Mouse (Mus musculus) MEL (cell line): ENCODE results near the gene Atg2a. TPM values are rescaled to one million over a fixed set of nuclear protein-coding genes. Genes with fewer than 3 reads are reported as not detected.

Experiments
- DNase-seq: peaks from one replicate; pipeline ENCODE4 v3.0.0; 2011; ENCODE audit warnings: low read depth, low spot score
- H3K27ac ChIP-seq: 2 replicates; pipeline ENCODE4 v1.5.1; 2012; ENCODE audit warnings: low read depth, mild to moderate bottlenecking, control low read depth, low read length, moderate library complexity; ENCODE audit not compliant: control insufficient read depth
- H3K27me3 ChIP-seq, 2 experiments: fragments of 150-350 bp in 1 of 2; sonication (generic) in 1 of 2; 2 replicates each; pipeline ENCODE4 v1.6.1; 2012; ENCODE audit warnings: low read length in 2 of 2, mild to moderate bottlenecking in 2 of 2, improper control_type of control experiment in 1 of 2, moderate library complexity in 1 of 2; ENCODE audit not compliant: insufficient read depth in 2 of 2, control insufficient read depth in 1 of 2
- H3K36me3 ChIP-seq, 2 experiments: 2 replicates each; pipeline ENCODE4 v1.6.1; 2012 to 2014; ENCODE audit warnings: low read length in 2 of 2, improper control_type of control experiment in 1 of 2, inconsistent platforms in 1 of 2, mild to moderate bottlenecking in 1 of 2; ENCODE audit not compliant: insufficient read depth in 2 of 2, control insufficient read depth in 1 of 2
- H3K4me1 ChIP-seq, 2 experiments: fragments of 150-350 bp in 1 of 2; sonication (generic) in 1 of 2; 2 replicates each; pipeline ENCODE4 v1.6.1; 2012; ENCODE audit warnings: low read length in 2 of 2, improper control_type of control experiment in 1 of 2, mild to moderate bottlenecking in 1 of 2; ENCODE audit not compliant: insufficient read depth in 2 of 2, control insufficient read depth in 1 of 2
- H3K4me3 ChIP-seq, 2 experiments: fragments of 150-350 bp in 1 of 2; sonication (generic) in 1 of 2; 2 replicates each; pipeline ENCODE4 v1.5.1; 2012; ENCODE audit warnings: low read depth in 2 of 2, low read length in 2 of 2, mild to moderate bottlenecking in 2 of 2, moderate library complexity in 2 of 2, control low read depth in 1 of 2, improper control_type of control experiment in 1 of 2; ENCODE audit not compliant: control insufficient read depth in 1 of 2, insufficient read depth in 1 of 2
- H3K79me2 ChIP-seq: 2 replicates; pipeline ENCODE4 v1.6.1; 2012; ENCODE audit warnings: mild to moderate bottlenecking, low read length, moderate library complexity; ENCODE audit not compliant: control insufficient read depth, poor library complexity, insufficient read depth
- H3K9ac ChIP-seq: 2 replicates; pipeline ENCODE4 v1.6.1; 2012; ENCODE audit warnings: low read depth, mild to moderate bottlenecking, control low read depth, low read length, moderate library complexity; ENCODE audit not compliant: control insufficient read depth, poor library complexity, severe bottlenecking
- H3K9me3 ChIP-seq: fragments of 150-350 bp; sonication (generic); replicated peaks from 2 replicates; pipeline ENCODE4 v1.6.1; 2012; ENCODE audit warnings: mild to moderate bottlenecking, low read length, improper control_type of control experiment, moderate library complexity; ENCODE audit not compliant: insufficient read depth
- BHLHE40 ChIP-seq: IDR thresholded peaks from 2 replicates; pipeline ENCODE4 v1.6.1; 2012; ENCODE audit warnings: low read depth, mild to moderate bottlenecking, inconsistent platforms, low read length, improper control_type of control experiment, borderline replicate concordance
- CHD2 ChIP-seq: IDR thresholded peaks from 2 replicates; pipeline ENCODE4 v1.6.1; 2011; ENCODE audit warnings: low read length, improper control_type of control experiment
- ELF1 ChIP-seq: IDR thresholded peaks from 2 replicates; pipeline ENCODE4 v1.6.1; 2014; ENCODE audit warnings: low read depth, mild to moderate bottlenecking, inconsistent platforms, low read length, improper control_type of control experiment, moderate library complexity
- EP300 ChIP-seq, 2 experiments: IDR thresholded peaks; 2 replicates each; pipeline ENCODE4 v1.6.1; 2011; ENCODE audit warnings: improper control_type of control experiment in 2 of 2, low read length in 2 of 2, low read depth in 1 of 2, mild to moderate bottlenecking in 1 of 2
- ETS1 ChIP-seq: IDR thresholded peaks from 2 replicates; pipeline ENCODE4 v1.6.1; 2012; ENCODE audit warnings: low read depth, mild to moderate bottlenecking, inconsistent platforms, low read length, improper control_type of control experiment, moderate library complexity
- GATA1 ChIP-seq: IDR thresholded peaks from 2 replicates; pipeline ENCODE4 v1.6.1; 2011; ENCODE audit warnings: low read depth, low read length, improper control_type of control experiment
- HCFC1 ChIP-seq: IDR thresholded peaks from 2 replicates; pipeline ENCODE4 v1.6.1; 2012; ENCODE audit warnings: low read depth, mild to moderate bottlenecking, inconsistent platforms, low read length, improper control_type of control experiment, moderate library complexity
- KAT2A ChIP-seq: conservative IDR thresholded peaks from 2 replicates; pipeline ENCODE4 v1.6.1; 2012; ENCODE audit warnings: low read depth, low read length, improper control_type of control experiment, inconsistent platforms
- MAX ChIP-seq: IDR thresholded peaks from 2 replicates; pipeline ENCODE4 v1.6.1; 2011; ENCODE audit warnings: low read length, improper control_type of control experiment
- MAZ ChIP-seq: IDR thresholded peaks from 2 replicates; pipeline ENCODE4 v1.6.1; 2012; ENCODE audit warnings: low read depth, mild to moderate bottlenecking, inconsistent platforms, low read length, improper control_type of control experiment
- MEF2A ChIP-seq: IDR thresholded peaks from 2 replicates; pipeline ENCODE4 v1.6.1; 2014; ENCODE audit warnings: low read depth, mild to moderate bottlenecking, inconsistent platforms, low read length, improper control_type of control experiment; ENCODE audit not compliant: poor library complexity, insufficient replicate concordance, severe bottlenecking; ENCODE audit errors: extremely low read depth
- MXI1 ChIP-seq: IDR thresholded peaks from 2 replicates; pipeline ENCODE4 v1.6.1; 2011; ENCODE audit warnings: mild to moderate bottlenecking, low read depth, low read length, improper control_type of control experiment
- MYB ChIP-seq: IDR thresholded peaks from 2 replicates; pipeline ENCODE4 v1.6.1; 2011; ENCODE audit warnings: mild to moderate bottlenecking, low read depth, low read length, improper control_type of control experiment
- MYC ChIP-seq: IDR thresholded peaks from 2 replicates; pipeline ENCODE4 v1.6.1; 2011; ENCODE audit warnings: low read depth, mild to moderate bottlenecking, low read length, improper control_type of control experiment, moderate library complexity
- NRF1 ChIP-seq: IDR thresholded peaks from 2 replicates; pipeline ENCODE4 v1.6.1; 2014; ENCODE audit warnings: low read depth, mild to moderate bottlenecking, inconsistent platforms, low read length, improper control_type of control experiment, moderate library complexity; ENCODE audit not compliant: poor library complexity, insufficient read depth, severe bottlenecking
- POLR2A ChIP-seq, 2 experiments: IDR thresholded peaks; 2 replicates each; pipeline ENCODE4 v1.6.1; 2011 to 2012; ENCODE audit warnings: low read length in 2 of 2, mild to moderate bottlenecking in 2 of 2, control low read depth in 1 of 2, improper control_type of control experiment in 1 of 2, low read depth in 1 of 2, moderate library complexity in 1 of 2; ENCODE audit not compliant: control insufficient read depth in 1 of 2, insufficient read depth in 1 of 2, poor library complexity in 1 of 2
- POLR2AphosphoS5 ChIP-seq: IDR thresholded peaks from 2 replicates; pipeline ENCODE4 v1.6.1; 2012; ENCODE audit warnings: low read depth, borderline replicate concordance, mild to moderate bottlenecking, inconsistent platforms, low read length, moderate library complexity, mixed read lengths
- RCOR1 ChIP-seq: IDR thresholded peaks from 2 replicates; pipeline ENCODE4 v1.6.1; 2012; ENCODE audit warnings: low read depth, mild to moderate bottlenecking, inconsistent platforms, low read length, improper control_type of control experiment
- SIN3A ChIP-seq: IDR thresholded peaks from 2 replicates; pipeline ENCODE4 v1.6.1; 2012; ENCODE audit warnings: low read length, improper control_type of control experiment, inconsistent platforms
- TAL1 ChIP-seq: IDR thresholded peaks from 2 replicates; pipeline ENCODE4 v1.6.1; 2012; ENCODE audit warnings: mild to moderate bottlenecking, inconsistent platforms, low read length, moderate library complexity, mixed read lengths
- UBTF ChIP-seq: IDR thresholded peaks from 2 replicates; pipeline ENCODE4 v1.6.1; 2012; ENCODE audit warnings: low read depth, mild to moderate bottlenecking, inconsistent platforms, low read length, improper control_type of control experiment, moderate library complexity, borderline replicate concordance; ENCODE audit not compliant: insufficient read depth
- ZNF384 ChIP-seq: IDR thresholded peaks from 2 replicates; pipeline ENCODE4 v1.6.1; 2012; ENCODE audit warnings: low read depth, mild to moderate bottlenecking, inconsistent platforms, low read length, improper control_type of control experiment
- polyA plus RNA-seq, 2 experiments: library from polyadenylated mRNA; stranded (reverse) in 1 of 2; unstranded in 1 of 2; fragments of >175 nt in 1 of 2; fragments of >200 nt in 1 of 2; gene quantifications; 2 replicates each; pipeline versions ENCODE4 v1.2.1 to v1.2.4; 2012; ENCODE audit warnings: low replicate concordance in 2 of 2, low read depth in 1 of 2; ENCODE audit not compliant: insufficient read length in 2 of 2, insufficient read depth in 1 of 2, missing spikeins in 1 of 2
- total RNA-seq: library from RNA; depleted of rRNA; stranded (reverse); fragments of 300-350 nt; gene quantifications from 2 replicates; pipeline ENCODE4 v1.2.3, GENCODE M21; 2012

Gene Atg2a
- total and polyA plus RNA-seq, 3 experiments = 7.9 to 21.7 TPM; not detected in 1

DNA sequence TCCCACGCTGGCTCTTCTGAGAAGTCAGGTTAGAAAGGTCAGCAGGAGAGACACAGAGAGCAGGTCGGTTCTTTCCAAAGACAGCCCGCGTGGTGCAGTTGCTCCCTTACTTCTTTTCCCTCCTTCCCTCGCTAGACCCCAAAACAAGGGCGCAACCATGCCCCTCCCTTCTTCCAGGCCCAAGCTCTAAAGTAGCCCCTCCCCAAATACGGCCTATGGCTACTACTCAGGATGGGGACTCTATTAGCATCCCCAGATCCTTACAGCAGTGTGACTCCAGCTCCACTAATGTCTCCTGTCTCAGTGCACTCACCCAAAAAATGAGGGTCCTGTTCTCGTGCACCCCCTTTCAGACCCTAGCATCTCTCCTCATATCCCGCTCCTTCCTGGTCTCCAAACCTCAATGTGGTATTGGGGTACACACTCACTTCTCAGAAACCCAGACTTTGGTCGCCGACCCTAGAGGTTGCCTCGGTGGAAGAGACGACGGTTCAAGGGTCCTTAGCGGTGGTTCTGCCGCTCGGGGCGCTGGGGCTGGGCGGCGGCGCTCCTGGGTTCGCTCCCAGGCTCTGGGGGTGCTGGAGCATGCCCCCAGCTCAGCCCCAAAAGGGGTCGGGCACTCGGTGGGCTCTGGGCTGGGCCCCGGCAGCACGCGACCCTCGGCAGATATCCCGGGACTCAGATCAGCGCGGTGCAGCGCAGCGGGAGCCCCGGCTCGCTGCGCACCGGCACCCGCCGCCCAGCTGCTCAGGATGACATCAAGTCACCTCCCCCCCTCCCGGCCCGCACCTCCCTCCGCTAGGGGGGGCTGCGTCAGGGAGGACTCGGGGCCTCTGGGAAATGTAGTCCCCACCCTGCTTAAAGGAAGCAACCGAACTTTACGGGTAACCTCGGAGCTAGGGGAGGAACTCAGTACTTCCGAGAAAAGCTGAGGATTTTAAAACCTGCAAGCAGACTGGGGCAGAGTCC is 6.1 kb upstream of the Atg2a start, which contains the start of gene Ppp2r5b (continued):
- TF ChIP-seq MXI1 = no peak
- peak; percentile 39 to 63; a peak in 2 of 4 replicates for TF ChIP-seq POLR2A (IDR thresholded peaks at IDR 0.05; ENCODE audit: control insufficient read depth in 1 of 2, insufficient read depth in 1 of 2, low read depth in 1 of 2, low read length in 2 of 2, poor library complexity in 1 of 2)
- no peak for TF ChIP-seq MYC
- TF ChIP-seq UBTF = 0 out of 2 replicates have a peak, but pooled peaks have one; percentile 55
- TF ChIP-seq, all 39 proteins: peak for 10

DNA sequence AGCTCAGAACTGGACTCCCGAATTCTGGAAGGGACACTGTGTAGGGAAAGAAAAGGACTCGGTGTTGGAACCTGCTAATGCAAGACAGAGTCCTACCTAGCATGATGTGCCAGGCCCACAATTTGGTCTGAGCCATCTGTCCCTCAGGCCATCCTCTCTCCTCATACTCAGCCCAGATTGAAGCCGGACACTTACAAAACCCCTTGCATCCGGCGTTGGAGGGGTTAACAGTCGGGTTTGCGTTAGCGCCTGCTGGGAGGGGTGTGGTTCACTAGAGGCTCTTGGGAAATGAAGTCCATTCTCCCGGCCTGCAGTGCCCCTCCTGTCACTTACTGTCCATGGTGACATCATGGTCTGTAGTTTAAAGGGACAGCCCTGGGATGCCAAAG is 5.4 kb upstream of the Atg2a start:
- Histone ChIP-seq H3K79me2 (peaks cover 5% of the 10 kb centered on the region; the same call in 1 of the 2 replicates), H3K9me3 (no peaks in the 10 kb centered on the region), H3K36me3 (peaks cover 0 to 37% of the 10 kb centered on the region in 2 experiments; a peak in 2 of 4 replicates), H3K27ac (peak overlapping the region; percentile 94), H3K4me3 (peak overlapping the region; percentile 54 to 85), H3K4me1 (peaks cover 6 to 45% of the 10 kb centered on the region in 2 experiments), H3K27me3 (no peaks in the 10 kb centered on the region), H3K9ac (peak overlapping the region; percentile 86)
- TF ChIP-seq BHLHE40 (no peak), HCFC1 (peak; percentile 87), ZNF384 (peak; percentile 94), ETS1 (peak; percentile 54; the same call in 1 of the 2 replicates), NRF1 (0 out of 2 replicates have a peak, but pooled peaks have one; percentile 40), GATA1 (no peak), MXI1 (peak; percentile 78), ELF1 (peak; percentile 58; the same call in 1 of the 2 replicates), KAT2A (peak; percentile 79), EP300 (IDR thresholded peaks at IDR 0.05; ENCODE audit: low read depth in 1 of 2, low read length in 2 of 2) (no peak), SIN3A (peak; percentile 99)
- DNase-seq = peak; percentile 95

DNA sequence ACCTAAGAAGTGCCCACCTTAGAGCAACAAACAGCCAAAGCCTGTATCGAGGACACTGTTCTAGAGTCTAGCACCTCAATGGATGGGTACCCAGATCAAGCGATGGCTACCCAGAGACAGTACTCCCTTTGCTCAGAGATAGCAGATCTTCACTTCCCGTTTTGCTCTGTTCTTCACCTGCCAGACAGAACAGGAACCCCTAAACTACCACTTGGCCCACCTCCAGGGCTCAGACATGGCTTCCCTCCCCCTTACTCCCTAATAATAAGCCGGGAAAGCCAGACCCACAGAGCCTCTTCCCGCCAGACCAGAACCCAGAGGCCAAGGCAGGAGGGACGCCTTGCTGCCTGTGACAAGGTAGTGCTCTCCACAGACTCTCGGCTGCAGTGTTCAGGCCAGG is 4.6 kb upstream of the Atg2a start:
- Histone ChIP-seq H3K4me1 (peaks cover 6 to 45% of the 10 kb centered on the region in 2 experiments), H3K9ac (peak overlapping the region; percentile 67), H3K36me3 (peaks cover 0 to 37% of the 10 kb centered on the region in 2 experiments; a peak in 2 of 4 replicates), H3K79me2 (peaks cover 7% of the 10 kb centered on the region), H3K4me3 (peak overlapping the region in 1 of 2 experiments; percentile 85; a peak in 2 of 4 replicates), H3K9me3 (no peaks in the 10 kb centered on the region), H3K27me3 (no peaks in the 10 kb centered on the region), H3K27ac (peak overlapping the region; percentile 59)
- TF ChIP-seq ETS1 (peak; percentile 56; the same call in 1 of the 2 replicates), MYB (no peak), MEF2A (no peak), MAX (no peak), RCOR1 (no peak), POLR2AphosphoS5 (no peak), UBTF (no peak), MAZ (no peak), MXI1 (0 out of 2 replicates have a peak, but pooled peaks have one; percentile 2), TAL1 (peak; percentile 10; the same call in 1 of the 2 replicates), GATA1 (peak; percentile 56; the same call in 1 of the 2 replicates), CHD2 (no peak), EP300 (IDR thresholded peaks at IDR 0.05; ENCODE audit: low read depth in 1 of 2, low read length in 2 of 2) (peak in 1 of 2 experiments; percentile 27; a peak in 1 of 4 replicates)
- peak; percentile 82 for DNase-seq
